Mouse (Mus musculus): ENCODE results near the gene Dock2.

- no peak for TF ChIP-seq CTCF (IDR thresholded peaks at IDR 0.05; ENCODE audit: low read depth, low read length)
- no peak for TF ChIP-seq POLR2A (IDR thresholded peaks at IDR 0.05; ENCODE audit: insufficient read depth, low read length)
- no peak for TF ChIP-seq EP300 (IDR thresholded peaks at IDR 0.05; ENCODE audit: insufficient read depth, low read depth, low read length)
Measured at GRCm38 (mm10) chr11:34207989-34208388, 575.7 kb downstream of the Dock2 start, which contains the start of gene Foxi1.
